Mouse (Mus musculus): ENCODE measurements at regions not wholly inside any gene's neighbourhood (a gene's known extent, or its start where the extent isn't known, plus 50 kb on each side); places are given as distances from the start of the nearest gene placed in this dataset.
"Not testable (repeated sequence)": the region's sequence is repeated elsewhere in the genome, so short reads cannot be mapped to it uniquely, and the experiment has no call there.

- ATAC-seq (ENCODE audit: low FRiP score, low TSS enrichment), result no peak
- DNase-seq (ENCODE audit: low spot score), result no peak
- no peak overlapping the region for H3K9ac ChIP-seq (ENCODE audit: low read length)
- H3K9me3 ChIP-seq (ENCODE audit: control insufficient read depth, low read length), result no peaks in the 10 kb centered on the region
- H3K4me3 ChIP-seq (ENCODE audit: low read depth, low read length), result no peak overlapping the region
- H3K27ac ChIP-seq (replicated peaks), result no peak overlapping the region
- no peaks in the 10 kb centered on the region for H3K4me1 ChIP-seq (replicated peaks; ENCODE audit: control insufficient read depth, insufficient read depth)
- no peaks in the 10 kb centered on the region for H3K27me3 ChIP-seq (ENCODE audit: control insufficient read depth, insufficient read depth, low read length)
- no peaks in the 10 kb centered on the region for H3K36me3 ChIP-seq (ENCODE audit: control insufficient read depth, insufficient read depth, low read length)
- 69% methylated on average over 2 of the region's 2 CpGs for WGBS
- TF ChIP-seq CTCF (IDR thresholded peaks at IDR 0.05; ENCODE audit: low read depth), result no peak
- no peak for TF ChIP-seq EP300 (optimal IDR thresholded peaks at IDR 0.05)
- no peak overlapping the region for H3K4me2 ChIP-seq (replicated peaks; ENCODE audit: low read depth)
Measured at GRCm38 (mm10) chr6:73587686-73588085, 118.2 kb upstream of the 4931417E11Rik start.

DNA sequence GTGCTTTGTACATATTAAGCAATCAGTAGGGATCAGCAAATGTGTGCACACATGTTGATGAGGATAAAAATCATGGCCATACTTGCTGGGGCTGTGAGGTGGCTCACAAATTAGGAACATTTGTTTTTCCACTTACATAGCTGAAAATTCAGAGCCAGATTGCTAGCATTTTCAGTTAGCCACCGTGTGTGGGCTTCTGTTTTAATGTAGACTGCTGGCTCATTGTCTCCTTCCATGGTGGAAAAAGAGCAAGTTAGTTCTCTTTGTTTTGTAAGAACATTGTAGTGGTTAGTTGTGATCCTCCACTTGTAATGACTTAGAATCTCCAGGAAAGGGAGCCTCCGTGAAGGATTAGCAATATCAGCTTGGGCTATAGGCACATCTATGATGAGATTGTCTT lies 107.2 kb upstream of the 4931417E11Rik start:
- H3K4me1 ChIP-seq (replicated peaks; ENCODE audit: control insufficient read depth, insufficient read depth), result no peaks in the 10 kb centered on the region
- no peaks in the 10 kb centered on the region for H3K36me3 ChIP-seq (ENCODE audit: control insufficient read depth, insufficient read depth, low read length)
- no peak for ATAC-seq (ENCODE audit: low FRiP score, low TSS enrichment)
- no peak for TF ChIP-seq EP300 (optimal IDR thresholded peaks at IDR 0.05)
- no peak for TF ChIP-seq CTCF (IDR thresholded peaks at IDR 0.05; ENCODE audit: low read depth)
- no peak overlapping the region for H3K27ac ChIP-seq (replicated peaks)
- H3K27me3 ChIP-seq (ENCODE audit: control insufficient read depth, insufficient read depth, low read length), result no peaks in the 10 kb centered on the region
- H3K4me2 ChIP-seq (replicated peaks; ENCODE audit: low read depth), result no peak overlapping the region
- no peak for DNase-seq (ENCODE audit: low spot score)
- H3K9me3 ChIP-seq (ENCODE audit: control insufficient read depth, low read length), result no peaks in the 10 kb centered on the region
- 64% methylated on average over 2 of the region's 2 CpGs for WGBS
- no peak overlapping the region for H3K4me3 ChIP-seq (ENCODE audit: low read depth, low read length)
- no peak overlapping the region for H3K9ac ChIP-seq (ENCODE audit: low read length)

- WGBS, result 61% methylated on average over 2 of the region's 2 CpGs
- Histone ChIP-seq H3K4me3 (ENCODE audit: low read depth, low read length) (no peak overlapping the region), H3K27me3 (ENCODE audit: control insufficient read depth, insufficient read depth, low read length) (no peaks in the 10 kb centered on the region), H3K9ac (ENCODE audit: low read length) (no peak overlapping the region), H3K27ac (replicated peaks) (no peak overlapping the region), H3K4me2 (replicated peaks; ENCODE audit: low read depth) (no peak overlapping the region), H3K9me3 (ENCODE audit: control insufficient read depth, low read length) (no peaks in the 10 kb centered on the region), H3K4me1 (replicated peaks; ENCODE audit: control insufficient read depth, insufficient read depth) (no peaks in the 10 kb centered on the region), H3K36me3 (ENCODE audit: control insufficient read depth, insufficient read depth, low read length) (no peaks in the 10 kb centered on the region)
- DNase-seq (ENCODE audit: low spot score), result no peak
- TF ChIP-seq CTCF (IDR thresholded peaks at IDR 0.05; ENCODE audit: low read depth) (no peak), EP300 (optimal IDR thresholded peaks at IDR 0.05) (no peak)
- ATAC-seq (ENCODE audit: low FRiP score, low TSS enrichment), result no peak
Measured at GRCm38 (mm10) chr6:73560000-73560399, 90.5 kb upstream of the 4931417E11Rik start.

- ATAC-seq (ENCODE audit: low FRiP score, low TSS enrichment) (no peak), DNase-seq (ENCODE audit: low spot score) (no peak)
- H3K36me3 ChIP-seq (ENCODE audit: control insufficient read depth, insufficient read depth, low read length), result no peaks in the 10 kb centered on the region
- H3K27ac ChIP-seq (replicated peaks), result no peak overlapping the region
- no peak for TF ChIP-seq CTCF (IDR thresholded peaks at IDR 0.05; ENCODE audit: low read depth)
- TF ChIP-seq EP300 (optimal IDR thresholded peaks at IDR 0.05), result no peak
- no peak overlapping the region for H3K9ac ChIP-seq (ENCODE audit: low read length)
- no peaks in the 10 kb centered on the region for H3K9me3 ChIP-seq (ENCODE audit: control insufficient read depth, low read length)
- no peaks in the 10 kb centered on the region for H3K27me3 ChIP-seq (ENCODE audit: control insufficient read depth, insufficient read depth, low read length)
- no peaks in the 10 kb centered on the region for H3K4me1 ChIP-seq (replicated peaks; ENCODE audit: control insufficient read depth, insufficient read depth)
- WGBS, result 76% methylated on average over 1 of the region's 1 CpGs
- H3K4me2 ChIP-seq (replicated peaks; ENCODE audit: low read depth), result no peak overlapping the region
- no peak overlapping the region for H3K4me3 ChIP-seq (ENCODE audit: low read depth, low read length)
Measured at GRCm38 (mm10) chr6:73530559-73530958, 61.1 kb upstream of the 4931417E11Rik start.

GRCm38 (mm10) chr6:73530098-73530497 lies 60.6 kb upstream of the 4931417E11Rik start:
- H3K27me3 ChIP-seq (ENCODE audit: control insufficient read depth, insufficient read depth, low read length), result no peaks in the 10 kb centered on the region
- no peak for ATAC-seq (ENCODE audit: low FRiP score, low TSS enrichment)
- no peak overlapping the region for H3K27ac ChIP-seq (replicated peaks)
- H3K9me3 ChIP-seq (ENCODE audit: control insufficient read depth, low read length), result no peaks in the 10 kb centered on the region
- H3K4me3 ChIP-seq (ENCODE audit: low read depth, low read length), result no peak overlapping the region
- TF ChIP-seq EP300 (optimal IDR thresholded peaks at IDR 0.05) (no peak), CTCF (IDR thresholded peaks at IDR 0.05; ENCODE audit: low read depth) (no peak)
- no peak for DNase-seq (ENCODE audit: low spot score)
- H3K4me1 ChIP-seq (replicated peaks; ENCODE audit: control insufficient read depth, insufficient read depth), result no peaks in the 10 kb centered on the region
- no peaks in the 10 kb centered on the region for H3K36me3 ChIP-seq (ENCODE audit: control insufficient read depth, insufficient read depth, low read length)
- WGBS, result 96% methylated on average over 1 of the region's 1 CpGs
- no peak overlapping the region for H3K4me2 ChIP-seq (replicated peaks; ENCODE audit: low read depth)
- no peak overlapping the region for H3K9ac ChIP-seq (ENCODE audit: low read length)

GRCm38 (mm10) chr6:73523658-73524057 lies 54.2 kb upstream of the 4931417E11Rik start:
- Histone ChIP-seq H3K4me1 (replicated peaks; ENCODE audit: control insufficient read depth, insufficient read depth) (no peaks in the 10 kb centered on the region), H3K4me2 (replicated peaks; ENCODE audit: low read depth) (no peak overlapping the region), H3K36me3 (ENCODE audit: control insufficient read depth, insufficient read depth, low read length) (no peaks in the 10 kb centered on the region), H3K4me3 (ENCODE audit: low read depth, low read length) (no peak overlapping the region), H3K9ac (ENCODE audit: low read length) (no peak overlapping the region), H3K9me3 (ENCODE audit: control insufficient read depth, low read length) (no peaks in the 10 kb centered on the region), H3K27ac (replicated peaks) (no peak overlapping the region), H3K27me3 (ENCODE audit: control insufficient read depth, insufficient read depth, low read length) (no peaks in the 10 kb centered on the region)
- peak; percentile 55 for TF ChIP-seq CTCF (IDR thresholded peaks at IDR 0.05; ENCODE audit: low read depth)
- TF ChIP-seq EP300 (optimal IDR thresholded peaks at IDR 0.05), result no peak
- no peak for DNase-seq (ENCODE audit: low spot score)
- 63% methylated on average over 9 of the region's 9 CpGs for WGBS
- no peak for ATAC-seq (ENCODE audit: low FRiP score, low TSS enrichment)

DNA sequence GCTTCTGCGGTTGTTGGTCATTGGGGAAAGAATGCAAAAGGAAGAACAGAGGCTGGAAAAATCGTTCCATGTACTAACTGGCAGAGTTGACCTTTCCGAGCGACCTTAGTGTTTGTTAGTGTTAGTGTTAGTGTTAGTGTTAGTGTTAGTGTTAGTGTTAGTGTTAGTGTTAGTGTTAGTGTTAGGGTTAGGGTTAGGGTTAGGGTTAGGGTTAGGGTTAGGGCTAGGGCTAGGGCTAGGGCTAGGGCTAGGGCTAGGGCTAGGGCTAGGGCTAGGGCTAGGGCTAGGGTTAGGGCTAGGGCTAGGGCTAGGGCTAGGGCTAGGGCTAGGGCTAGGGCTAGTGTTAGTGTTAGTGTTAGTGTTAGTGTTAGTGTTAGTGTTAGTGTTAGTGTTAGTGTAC lies 50.4 kb upstream of the 4931417E11Rik start:
- H3K27ac ChIP-seq (replicated peaks); DNase-seq (ENCODE audit: low spot score); ATAC-seq (ENCODE audit: low FRiP score, low TSS enrichment); H3K4me3 ChIP-seq (ENCODE audit: low read depth, low read length); H3K4me2 ChIP-seq (replicated peaks; ENCODE audit: low read depth); H3K27me3 ChIP-seq (ENCODE audit: control insufficient read depth, insufficient read depth, low read length); H3K36me3 ChIP-seq (ENCODE audit: control insufficient read depth, insufficient read depth, low read length); H3K9me3 ChIP-seq (ENCODE audit: control insufficient read depth, low read length); H3K4me1 ChIP-seq (replicated peaks; ENCODE audit: control insufficient read depth, insufficient read depth); H3K9ac ChIP-seq (ENCODE audit: low read length): not testable (repeated sequence)
- 86% methylated on average over 4 of the region's 4 CpGs for WGBS

Data from stomach, postnatal 0 days (tissue).